Mouse (Mus musculus): Measurements from ENCODE around the gene Pus3.

- TF ChIP-seq CTCF (IDR thresholded peaks at IDR 0.05; ENCODE audit: low read depth, low read length) (no peak), POLR2A (IDR thresholded peaks at IDR 0.05; ENCODE audit: extremely low read depth, insufficient read depth, low read length) (no peak)
Observed at GRCm38 (mm10) chr9:35516711-35517110, 41.7 kb upstream of the Pus3 start.

All from liver, adult 2 months (tissue).